Mouse (Mus musculus): ENCODE measurements around the gene Prss46.

DNA sequence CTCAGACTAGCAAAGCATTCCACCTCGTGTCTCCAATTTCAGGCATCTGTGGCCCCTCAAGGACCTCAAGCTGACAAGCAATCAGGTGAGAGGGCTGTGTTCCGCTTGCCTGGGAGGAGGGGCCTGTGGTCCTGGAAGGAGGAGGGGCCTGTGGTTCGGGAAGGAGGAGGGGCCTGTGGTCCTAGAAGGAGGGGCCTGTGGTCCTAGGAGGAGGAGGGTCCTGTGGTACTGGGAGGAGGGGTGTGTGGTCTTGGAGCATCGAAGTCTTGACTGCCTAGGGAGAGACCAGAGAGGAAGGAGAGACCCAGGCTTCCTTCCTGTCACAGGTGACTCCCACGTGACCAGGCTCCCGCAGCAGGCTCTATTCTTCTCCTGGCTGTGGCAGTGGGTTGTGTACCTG, 52.3 kb downstream of the Prss46 start:
- TF ChIP-seq POLR2A (IDR thresholded peaks at IDR 0.05; ENCODE audit: low read depth, low read length) (no peak), CTCF (conservative IDR thresholded peaks at IDR 0.05; ENCODE audit: insufficient read depth, insufficient read length, low read depth, low read length) (no peak)

Measured in kidney, adult 2 months (tissue).